Mouse (Mus musculus) adrenal gland, postnatal 14 days (tissue): ENCODE results near the gene Yod1. TPM values are rescaled to one million over a fixed set of nuclear protein-coding genes. Genes with fewer than 3 reads are reported as not detected.
A peak's percentile ranks its signal among the peaks of the same experiment; 100 is the strongest.

Experiments used
- DNase-seq: peaks from one replicate; pipeline ENCODE4 v3.0.0; 2021; ENCODE audit warnings: mixed read lengths
- total RNA-seq: library from RNA; stranded (reverse); gene quantifications from 2 replicates; pipeline ENCODE4 v1.2.3, GENCODE M21; 2021

Gene Yod1
- total RNA-seq, 1 experiment from 2014 or later, result 10.1 TPM

DNA sequence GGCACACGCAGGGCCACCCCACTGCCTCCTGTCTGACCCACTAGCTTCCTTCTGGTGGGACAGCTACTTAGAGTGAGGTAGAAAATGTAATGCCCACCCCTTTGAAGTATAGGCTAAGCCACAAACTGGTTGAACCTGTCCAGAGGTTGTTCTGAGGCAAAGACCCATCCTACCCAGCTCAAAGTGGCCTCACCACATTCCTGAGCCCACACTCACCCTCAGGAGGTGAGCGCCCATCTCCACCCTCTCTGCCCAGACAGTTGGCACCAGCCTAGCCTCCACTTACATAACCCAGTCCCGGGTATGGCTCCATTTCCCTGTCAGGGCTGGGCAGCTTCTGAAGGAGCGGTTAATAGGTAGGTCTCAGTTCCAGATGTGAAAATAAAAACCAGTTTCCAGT lies 53.4 kb downstream of the Yod1 start:
- no peak for DNase-seq

DNA sequence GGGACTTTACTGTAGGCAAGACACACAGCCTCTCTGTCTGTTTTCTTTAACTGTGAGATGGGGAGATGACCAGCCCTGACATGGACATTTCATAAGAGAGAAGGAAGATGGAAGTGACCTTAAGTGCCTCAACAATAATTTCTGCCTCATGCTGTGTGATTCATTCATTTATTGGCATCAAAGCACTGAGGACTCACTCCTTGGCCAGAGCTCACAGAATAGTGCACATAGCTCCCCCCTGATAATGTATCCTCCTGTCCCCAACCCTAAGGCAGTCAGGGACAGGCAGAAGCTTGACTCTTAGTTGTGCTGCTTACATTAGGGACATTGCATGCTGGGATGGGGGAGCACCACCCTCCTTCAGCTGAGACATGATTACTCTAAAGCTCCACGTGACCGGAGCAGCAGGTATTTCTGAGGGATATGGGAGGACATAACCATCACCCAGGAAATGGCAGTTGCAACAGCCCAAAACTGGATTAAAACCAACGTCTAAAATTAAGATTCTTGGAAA lies 53.9 kb downstream of the Yod1 start:
- DNase-seq, result peak; percentile 31

Other genes starting within 250 kb of the Yod1 start
- not detected in 2 replicates for gene Zp3r, start 87.7 kb upstream of the Yod1 start, total RNA-seq
- gene C4bp, start 55.7 kb upstream of the Yod1 start, total RNA-seq, result 1.7 and 31.3 TPM in 2 replicates
- gene Gm29427, start 1.5 kb upstream of the Yod1 start, total RNA-seq, result not detected in 2 replicates
- 19.5 and 23.1 TPM in 2 replicates for gene Pfkfb2, start 11.9 kb downstream of the Yod1 start, total RNA-seq
- gene AA986860, start 14.6 kb downstream of the Yod1 start, total RNA-seq, result 2.1 and 2.7 TPM in 2 replicates
- gene Fcamr, start 83.6 kb downstream of the Yod1 start, total RNA-seq, result not detected in 2 replicates
- 0.19 and 5.1 TPM in 2 replicates for gene Pigr, start 109.4 kb downstream of the Yod1 start, total RNA-seq
- 2.6 and 17.6 TPM in 2 replicates for gene Fcmr, start 148.3 kb downstream of the Yod1 start, total RNA-seq
- gene Il24, start 170.1 kb downstream of the Yod1 start, total RNA-seq, result not detected in 2 replicates
- gene Il20, start 194.1 kb downstream of the Yod1 start, total RNA-seq, result not detected in 2 replicates
- gene Il19, start 222.8 kb downstream of the Yod1 start, total RNA-seq, result not detected in 2 replicates